Mouse (Mus musculus): ENCODE data around the gene Macrod2.

Gene Macrod2

DNA sequence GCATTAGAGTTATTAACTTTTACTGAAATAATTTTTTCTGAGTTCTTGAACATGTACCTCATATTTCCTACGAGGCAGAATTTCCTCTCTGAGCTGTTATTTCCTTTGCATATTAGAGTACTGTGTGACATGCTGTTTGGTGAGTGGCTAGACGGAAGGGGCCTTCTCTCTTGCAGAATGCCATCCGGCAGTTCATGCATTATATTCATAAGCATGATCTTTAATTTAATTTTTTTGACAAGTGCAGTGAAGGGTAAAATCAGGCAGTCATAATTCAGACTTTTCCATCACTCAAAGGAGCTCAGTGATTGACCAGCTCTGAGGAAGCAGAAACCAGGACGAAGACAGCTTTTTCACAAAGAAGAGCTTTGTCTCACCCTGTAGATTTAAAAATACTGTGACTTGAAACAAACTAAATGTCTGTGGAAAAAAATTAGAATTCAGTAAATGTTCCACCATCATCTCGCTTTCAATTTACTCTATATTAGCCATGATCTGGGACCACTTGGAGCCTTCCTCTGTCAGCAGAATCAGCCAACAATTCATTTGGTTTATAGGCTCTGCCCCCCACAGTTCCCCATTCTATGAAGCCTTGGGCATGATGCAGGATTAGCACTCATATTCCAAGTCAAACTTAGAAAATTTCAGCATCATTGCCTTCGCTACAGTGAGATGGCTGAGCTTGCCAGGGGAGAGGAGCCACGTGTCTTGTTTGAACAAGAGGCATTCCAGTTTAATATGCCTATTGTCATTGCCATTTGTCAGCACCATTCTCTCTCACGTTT lies 1827.2 kb downstream of the Macrod2 start:
- no peak for DNase-seq (ENCODE audit: low spot score in 2 of 2)

DNA sequence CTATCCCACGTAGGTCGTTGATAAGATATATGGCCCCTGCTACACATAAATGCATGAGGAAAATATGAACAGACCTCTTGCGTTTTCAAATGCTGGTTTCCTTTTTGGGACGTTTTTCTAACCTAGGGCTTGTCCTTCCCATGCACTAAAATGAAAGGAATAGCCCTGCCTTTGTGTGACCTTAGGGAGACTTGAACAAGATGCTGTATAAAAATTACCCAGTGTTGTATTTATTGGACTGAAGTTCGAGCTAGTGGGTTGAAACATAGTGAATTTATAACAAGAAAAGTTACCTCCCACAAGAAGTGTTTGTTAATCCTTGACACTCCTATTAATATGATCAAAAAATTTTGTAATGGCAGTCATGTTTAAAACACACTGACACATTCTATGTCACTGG lies 1827.8 kb downstream of the Macrod2 start:
- DNase-seq (ENCODE audit: low spot score in 2 of 2) = no peak

DNA sequence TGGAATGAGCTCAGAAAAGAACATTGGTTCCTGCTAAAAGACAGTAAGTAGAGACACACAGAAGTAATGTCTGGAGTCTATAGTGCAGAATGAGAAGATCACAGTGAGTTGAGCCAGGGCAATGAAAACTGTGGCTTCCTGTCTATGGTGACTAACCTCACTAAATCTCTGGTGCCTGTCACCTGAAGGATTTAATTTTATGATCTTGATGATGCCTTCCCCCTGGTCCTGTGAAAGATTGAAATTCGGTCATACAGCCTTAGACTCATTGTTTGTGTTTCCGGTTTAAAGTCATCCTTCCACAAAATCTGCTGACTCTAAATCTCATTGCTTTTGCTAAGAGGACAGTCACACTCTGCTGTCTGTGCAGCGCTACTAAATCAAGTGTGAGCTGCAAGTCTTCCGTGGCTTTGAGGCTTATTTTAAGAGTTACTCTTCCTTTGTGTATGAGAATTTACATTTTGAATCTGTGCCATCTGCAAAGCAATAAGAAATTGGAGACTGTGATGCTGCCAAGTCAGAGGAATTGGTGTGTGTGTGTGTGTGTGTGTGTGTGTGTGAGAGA lies 1836.0 kb downstream of the Macrod2 start:
- DNase-seq (ENCODE audit: low spot score in 2 of 2) = no peak

DNA sequence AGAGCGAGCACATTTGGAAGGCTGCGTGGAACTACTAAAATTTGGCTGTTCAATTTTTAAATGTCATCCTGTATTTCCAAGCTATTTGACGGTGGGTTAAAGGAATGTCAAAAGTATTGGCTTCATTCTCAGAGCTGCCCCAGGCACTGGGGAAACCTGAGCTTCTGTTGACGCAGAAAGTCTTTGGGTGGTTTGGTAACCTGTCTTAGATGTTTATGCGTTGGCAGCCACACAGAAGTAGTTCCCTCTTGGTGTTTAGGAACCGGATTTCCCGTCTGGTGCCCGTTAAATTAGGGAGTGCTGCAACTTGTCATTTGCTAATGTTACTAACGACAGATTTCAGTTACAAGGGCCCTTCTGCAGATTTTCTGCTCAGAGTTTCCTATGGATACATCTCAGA lies 1837.7 kb downstream of the Macrod2 start:
- no peak for DNase-seq (ENCODE audit: low spot score in 2 of 2)

DNA sequence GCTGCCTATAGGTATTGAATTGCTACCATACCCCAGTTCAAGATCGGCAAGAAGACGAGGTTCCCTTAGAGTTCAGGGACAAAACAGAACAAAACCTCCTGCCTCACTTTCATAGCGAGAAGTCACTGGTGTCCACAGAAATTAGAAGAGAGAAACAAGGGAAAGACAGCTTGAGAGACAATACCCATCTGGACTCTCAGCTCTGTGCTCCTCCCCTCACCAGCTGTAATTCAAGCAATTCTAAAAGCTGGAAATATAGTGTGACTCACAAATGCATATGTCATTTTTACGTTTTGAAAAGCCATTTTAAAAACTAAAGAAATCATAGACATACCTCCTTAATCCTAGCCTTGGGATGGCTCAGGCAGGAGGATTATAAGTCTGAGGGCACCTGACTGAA lies 1848.4 kb downstream of the Macrod2 start:
- DNase-seq (ENCODE audit: low spot score in 2 of 2) = no peak

DNA sequence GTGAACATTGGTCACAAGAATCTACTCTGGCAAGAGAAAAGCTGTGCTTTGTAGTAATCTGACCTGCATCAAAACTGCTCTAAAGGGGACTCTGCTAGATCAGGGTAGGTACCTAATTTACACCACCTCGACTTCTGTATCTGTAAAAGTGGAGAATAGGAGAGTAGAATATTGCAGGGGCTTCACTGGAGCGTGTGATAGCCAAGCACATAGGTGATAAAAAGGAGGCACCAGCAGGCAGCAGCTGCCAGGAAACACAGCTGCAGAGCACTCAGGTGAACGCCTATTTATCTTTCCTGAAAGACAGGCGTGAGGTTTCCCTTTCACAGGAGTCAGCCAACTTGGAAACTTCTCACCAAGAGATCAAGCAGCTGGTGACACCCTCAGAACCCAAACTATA lies 1855.3 kb downstream of the Macrod2 start:
- DNase-seq (ENCODE audit: low spot score in 2 of 2) = no peak

DNA sequence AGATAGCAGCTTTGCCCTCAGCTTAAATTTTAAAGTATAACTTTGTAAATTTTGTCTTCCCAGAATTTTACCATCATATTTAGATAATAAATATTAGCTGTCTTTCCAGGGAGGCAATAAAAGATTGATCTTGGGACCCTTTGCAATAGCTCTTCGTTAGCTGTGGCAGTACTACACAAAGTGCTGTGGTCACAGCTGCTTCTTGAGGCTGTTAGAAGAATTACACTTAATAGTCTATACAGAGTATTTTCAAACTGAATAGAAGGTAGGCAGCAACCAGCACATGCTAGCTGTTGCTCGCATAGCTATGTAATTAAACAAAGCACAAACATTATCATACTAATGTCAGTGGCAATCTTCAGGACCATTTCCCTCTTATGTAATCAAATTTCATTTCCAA lies 1856.4 kb downstream of the Macrod2 start:
- no peak for DNase-seq (ENCODE audit: low spot score in 2 of 2)

DNA sequence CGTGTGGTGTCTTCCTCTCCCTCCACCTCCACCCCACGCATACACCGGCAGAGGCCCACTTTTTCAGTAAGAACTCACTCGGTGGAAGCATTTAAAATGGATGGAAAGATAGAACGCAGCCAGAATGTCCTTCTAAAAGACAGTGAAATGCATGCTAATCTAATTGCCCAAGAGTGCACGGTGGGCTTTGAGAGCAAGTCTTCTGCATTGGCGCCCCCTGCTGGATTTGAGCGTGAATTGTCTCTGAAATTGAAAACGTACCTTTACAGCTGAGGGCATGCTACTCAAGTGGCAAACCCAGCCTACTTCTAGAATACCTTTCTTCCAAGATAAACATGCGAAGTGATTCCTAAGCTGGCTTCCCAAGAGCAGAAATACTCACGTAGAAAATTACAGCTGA lies 1858.8 kb downstream of the Macrod2 start:
- peak; percentile 46 to 48 for DNase-seq (ENCODE audit: low spot score in 2 of 2)

DNA sequence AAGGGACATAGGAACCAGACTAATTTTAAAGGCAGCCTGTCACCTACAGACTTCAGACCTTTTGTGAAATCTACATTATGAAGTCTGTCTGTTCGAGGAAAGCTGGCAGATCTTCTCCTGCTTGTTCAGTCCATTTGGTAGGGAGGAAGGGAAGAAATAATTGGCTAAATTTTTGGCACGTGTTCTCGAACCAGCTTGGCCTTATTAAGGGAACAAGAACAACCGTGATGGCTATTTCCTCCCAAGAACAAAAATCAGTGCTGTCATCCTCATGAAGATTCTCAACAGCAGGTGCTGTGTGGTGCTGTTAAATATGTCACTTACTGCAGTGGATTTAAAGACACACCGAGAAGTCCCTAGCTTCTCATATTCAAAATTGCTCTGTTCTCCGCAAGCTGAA lies 1859.5 kb downstream of the Macrod2 start:
- no peak for DNase-seq (ENCODE audit: low spot score in 2 of 2)

DNA sequence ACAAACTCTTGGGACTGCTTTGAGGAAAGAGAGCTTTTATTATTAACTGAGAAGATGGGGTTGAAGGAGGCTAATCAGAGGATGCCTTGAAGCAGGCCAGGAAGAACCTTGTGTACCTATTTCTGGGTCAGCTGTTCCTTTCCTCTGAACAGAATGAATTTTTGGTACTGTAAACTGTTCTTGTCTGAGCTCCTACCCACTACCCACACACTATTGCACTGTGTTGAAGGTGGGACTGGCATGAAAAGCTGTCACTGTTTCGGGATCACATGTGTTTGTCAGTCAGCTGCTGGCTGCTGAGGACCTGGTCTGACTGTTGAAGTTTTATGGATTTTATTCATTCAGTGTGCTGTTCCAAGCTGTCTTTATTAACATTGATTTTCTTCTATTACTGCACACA lies 1862.4 kb downstream of the Macrod2 start:
- no peak for DNase-seq (ENCODE audit: low spot score in 2 of 2)

DNA sequence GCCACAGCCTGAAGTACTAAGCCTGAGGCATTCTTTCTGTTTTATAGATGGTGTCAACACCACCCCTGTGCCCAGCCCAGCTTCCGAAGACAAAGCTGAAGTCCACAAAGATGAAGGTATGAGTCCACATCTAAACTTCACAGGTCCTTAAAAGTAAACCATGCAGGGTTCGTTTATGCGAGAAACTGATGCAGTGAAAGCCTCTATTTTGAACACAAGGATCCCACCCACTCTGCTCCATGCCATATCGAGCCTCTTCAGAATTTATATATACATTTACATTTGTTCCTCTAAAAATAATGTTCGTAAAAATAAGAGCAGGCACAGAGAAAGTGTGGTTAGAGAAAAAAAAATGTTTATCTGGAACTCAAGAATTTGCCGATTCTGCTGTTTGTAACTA lies 1865.9 kb downstream of the Macrod2 start:
- DNase-seq (ENCODE audit: low spot score in 2 of 2) = no peak

DNA sequence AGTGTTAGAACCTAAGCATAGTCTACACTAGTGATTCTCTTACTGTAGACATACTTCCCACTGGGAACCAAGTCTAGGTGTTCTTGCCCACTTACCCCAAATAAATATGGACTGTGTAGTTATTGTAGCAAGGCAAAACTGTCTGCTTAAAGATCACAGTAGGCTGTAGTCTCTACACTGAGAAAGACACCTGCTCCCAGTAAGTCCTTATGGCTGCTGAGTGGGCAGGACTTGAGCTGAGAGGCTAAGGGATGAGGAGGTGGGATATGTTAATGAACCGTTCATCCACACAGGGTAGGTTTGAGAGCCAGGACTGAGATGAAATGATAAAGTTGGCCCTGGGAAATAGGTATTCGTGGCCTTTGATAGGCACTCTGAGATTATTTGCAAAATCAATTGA lies 1869.6 kb downstream of the Macrod2 start:
- DNase-seq (ENCODE audit: low spot score in 2 of 2) = no peak

DNA sequence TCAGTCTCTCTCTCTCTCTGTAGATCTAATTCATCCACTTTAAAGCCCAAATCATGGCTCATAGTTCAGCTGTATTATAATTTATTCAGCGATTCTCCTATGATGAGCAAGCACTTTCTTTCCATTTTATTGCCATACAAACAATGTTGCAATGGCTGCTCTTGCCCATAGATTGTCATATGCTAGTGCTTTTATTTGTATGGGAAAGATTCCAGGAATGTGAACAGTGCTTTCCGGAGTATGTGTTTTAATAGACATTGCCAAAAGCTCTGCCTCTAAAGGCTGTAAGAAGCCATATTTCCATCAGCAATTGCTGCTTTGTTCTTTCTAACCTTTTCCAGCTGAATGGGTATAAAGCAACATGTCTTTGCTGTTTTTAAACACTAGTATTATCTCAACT lies 1872.7 kb downstream of the Macrod2 start:
- DNase-seq (ENCODE audit: low spot score in 2 of 2) = no peak

DNA sequence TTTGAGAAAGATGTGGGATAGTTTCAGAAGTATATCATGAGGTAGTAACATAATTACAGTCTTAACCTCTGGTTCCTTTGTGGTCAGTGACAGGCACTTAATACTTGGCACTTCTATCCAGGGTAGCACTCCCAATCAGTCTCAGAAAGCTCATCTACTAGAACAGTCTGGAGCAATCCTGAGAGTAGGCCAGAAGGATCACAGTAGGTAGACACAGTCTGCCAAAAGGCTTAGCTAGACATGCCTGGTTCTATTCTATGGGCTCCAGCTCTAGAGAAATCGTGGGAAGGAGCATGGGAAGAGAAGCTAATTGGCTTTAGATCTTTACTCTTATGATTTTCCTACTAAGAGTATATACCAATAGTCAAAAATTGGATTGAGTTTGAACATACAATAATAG lies 1891.7 kb downstream of the Macrod2 start:
- DNase-seq (ENCODE audit: low spot score in 2 of 2) = no peak

DNA sequence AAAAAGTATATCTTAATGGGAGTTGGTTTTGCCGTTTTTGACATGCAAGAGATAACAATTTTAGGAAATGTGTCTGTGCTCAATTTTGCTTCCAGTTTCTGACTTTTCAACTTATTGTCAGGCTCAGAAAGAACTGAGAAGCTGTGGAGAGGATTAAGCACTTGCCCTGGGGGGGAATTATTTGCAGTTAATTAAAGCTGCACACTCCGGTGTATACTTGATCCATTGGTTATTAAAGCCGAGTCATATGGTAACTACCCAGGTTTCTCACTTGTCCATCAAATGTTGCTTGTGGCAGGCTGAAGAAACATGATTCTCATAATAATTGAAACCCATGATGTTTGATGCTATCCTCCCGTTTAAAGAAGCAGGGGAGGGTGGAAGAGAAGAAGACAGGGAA lies 1899.7 kb downstream of the Macrod2 start:
- DNase-seq (ENCODE audit: low spot score in 2 of 2) = no peak

DNA sequence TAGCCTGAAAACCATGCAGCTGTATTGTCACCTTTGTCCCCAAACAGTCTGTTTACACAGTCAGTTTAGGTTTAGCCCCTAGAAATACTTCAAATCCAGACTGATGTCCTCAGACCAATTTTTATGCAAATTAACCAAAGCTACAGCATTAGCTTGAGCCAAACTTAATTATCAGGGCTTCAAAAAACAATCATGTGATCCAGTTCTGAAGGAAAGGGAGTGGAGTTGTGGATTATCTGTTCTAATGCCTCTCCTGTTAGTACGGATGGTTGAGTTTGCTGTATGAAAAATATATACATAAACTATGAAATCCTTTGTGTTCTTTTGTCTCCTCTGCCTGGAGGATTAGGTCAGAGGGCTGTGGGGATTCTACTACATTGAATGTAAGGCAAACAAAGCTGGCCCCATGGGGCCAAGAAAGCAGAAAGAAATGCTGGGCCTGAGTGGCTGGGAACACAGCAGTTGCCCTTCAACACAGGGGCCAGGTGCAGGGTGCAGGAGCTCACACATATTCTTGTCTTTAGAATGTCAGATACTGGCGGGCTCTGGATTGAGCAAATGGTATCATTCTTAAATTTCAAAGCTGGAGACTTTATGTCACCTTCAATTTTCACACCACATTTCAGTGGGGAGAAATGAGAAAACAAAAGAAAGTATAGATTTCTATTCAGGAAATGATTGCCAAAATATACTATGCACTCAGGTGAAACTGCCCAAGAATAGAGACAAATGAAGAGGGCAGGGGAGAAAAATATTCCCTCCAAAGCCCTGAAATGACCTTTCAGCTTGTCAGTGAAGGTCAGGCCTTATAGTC lies 1908.2 kb downstream of the Macrod2 start:
- no peak for DNase-seq (ENCODE audit: low spot score in 2 of 2)

DNA sequence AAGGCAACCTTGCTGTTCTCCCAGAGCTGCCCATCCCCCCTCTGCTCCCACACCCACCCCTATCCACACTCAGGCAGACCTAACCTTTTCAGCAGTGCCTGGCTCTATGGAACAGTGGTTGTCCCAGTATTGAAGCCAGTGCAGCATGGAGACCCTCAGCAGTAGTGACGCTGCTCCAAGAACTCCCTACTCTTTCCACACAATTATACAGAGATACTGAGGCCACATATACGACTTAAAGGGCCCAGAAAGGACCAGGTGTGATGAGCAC lies 1908.7 kb downstream of the Macrod2 start:
- DNase-seq (ENCODE audit: low spot score in 2 of 2) = no peak

DNA sequence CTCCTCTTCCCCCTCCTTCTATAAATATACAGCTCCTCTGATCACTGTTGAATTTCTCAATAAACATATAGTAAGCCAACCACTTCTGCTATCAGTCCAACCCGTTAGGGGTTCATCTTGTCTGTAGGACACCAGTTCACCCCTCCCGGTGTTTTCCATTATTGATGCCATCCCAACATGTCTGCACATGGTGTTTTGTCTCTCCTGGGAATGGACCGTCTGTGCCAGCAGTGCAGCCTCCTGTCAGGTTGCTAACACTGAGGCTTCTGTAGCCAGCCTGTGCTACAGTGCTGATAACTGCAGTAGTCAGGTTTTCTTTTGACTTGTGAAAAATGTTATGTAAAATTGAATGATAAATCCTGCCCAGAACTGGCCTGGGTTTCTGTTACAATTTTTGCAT lies 1928.0 kb downstream of the Macrod2 start:
- DNase-seq (ENCODE audit: low spot score in 2 of 2) = no peak

DNA sequence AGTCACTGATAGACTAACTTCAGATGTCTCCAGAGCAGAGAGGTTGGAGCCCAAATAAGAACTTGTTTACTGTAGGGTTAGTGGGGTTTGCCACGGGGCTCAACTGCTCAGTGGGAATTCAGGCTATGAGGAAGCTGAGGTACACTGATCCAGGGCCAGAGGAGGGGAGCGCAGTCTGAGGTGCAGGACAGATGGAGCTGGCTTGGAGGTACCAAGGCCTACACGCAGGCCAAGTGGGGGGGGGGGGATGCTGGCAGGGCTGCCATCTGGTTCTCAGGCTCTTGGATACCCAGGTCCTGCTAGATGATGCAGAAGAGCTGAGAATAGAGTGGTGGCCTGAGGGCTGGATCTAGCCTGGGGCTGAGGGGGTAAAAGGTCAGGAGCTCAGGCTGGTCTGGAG lies 1931.6 kb downstream of the Macrod2 start:
- no peak for DNase-seq (ENCODE audit: low spot score in 2 of 2)

DNA sequence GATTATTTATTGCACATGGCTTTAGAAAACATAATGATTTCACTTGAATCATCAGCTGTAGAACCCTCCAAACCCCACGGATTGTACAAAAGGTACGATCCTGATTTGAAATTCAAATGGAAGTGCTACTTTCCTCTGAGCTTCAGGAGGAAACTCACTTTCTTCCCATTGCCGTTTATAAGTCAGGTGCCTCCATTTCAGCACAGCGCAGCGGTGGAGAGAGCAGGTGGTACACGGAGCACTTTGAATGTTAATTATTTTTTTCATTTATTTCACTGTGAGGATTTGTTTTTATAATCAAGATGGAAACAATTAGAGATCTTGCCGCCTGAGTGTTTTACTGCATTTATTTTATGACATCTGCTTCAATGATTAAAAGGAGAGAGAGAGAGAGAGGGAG lies 1934.7 kb downstream of the Macrod2 start:
- no peak for DNase-seq (ENCODE audit: low spot score in 2 of 2)

DNA sequence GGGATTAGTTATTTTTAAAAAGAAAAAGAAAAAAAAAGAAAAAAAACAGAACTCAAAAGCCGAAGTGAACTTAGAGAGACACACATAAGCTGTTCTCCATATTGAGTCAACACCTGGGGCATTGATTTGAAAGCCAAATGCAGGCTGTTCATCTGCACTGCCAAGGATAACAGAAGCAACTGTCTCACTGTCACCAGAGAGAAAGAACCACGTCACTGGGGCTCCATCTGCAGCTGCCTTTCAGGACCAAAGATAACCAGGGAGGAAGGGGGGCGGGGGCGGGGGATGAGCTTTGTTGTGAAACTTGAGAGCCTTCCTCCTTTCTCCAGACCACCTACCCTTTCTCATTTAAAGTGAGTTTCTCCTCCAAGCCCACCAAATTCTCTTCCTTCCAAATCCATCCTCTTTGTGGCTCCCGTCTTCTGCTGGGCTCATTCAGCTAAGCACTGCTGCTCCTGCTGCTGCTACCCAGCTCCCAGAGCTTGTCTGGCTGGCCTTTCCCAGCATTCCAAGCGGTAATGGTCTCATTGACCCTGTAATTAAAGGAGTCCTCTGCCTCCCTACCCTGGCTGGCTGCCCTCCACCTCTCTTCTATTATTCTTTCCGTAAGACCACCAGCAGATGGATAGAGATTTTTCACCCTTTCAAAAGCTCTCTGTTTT lies 1939.5 kb downstream of the Macrod2 start:
- no peak for DNase-seq (ENCODE audit: low spot score in 2 of 2)

DNA sequence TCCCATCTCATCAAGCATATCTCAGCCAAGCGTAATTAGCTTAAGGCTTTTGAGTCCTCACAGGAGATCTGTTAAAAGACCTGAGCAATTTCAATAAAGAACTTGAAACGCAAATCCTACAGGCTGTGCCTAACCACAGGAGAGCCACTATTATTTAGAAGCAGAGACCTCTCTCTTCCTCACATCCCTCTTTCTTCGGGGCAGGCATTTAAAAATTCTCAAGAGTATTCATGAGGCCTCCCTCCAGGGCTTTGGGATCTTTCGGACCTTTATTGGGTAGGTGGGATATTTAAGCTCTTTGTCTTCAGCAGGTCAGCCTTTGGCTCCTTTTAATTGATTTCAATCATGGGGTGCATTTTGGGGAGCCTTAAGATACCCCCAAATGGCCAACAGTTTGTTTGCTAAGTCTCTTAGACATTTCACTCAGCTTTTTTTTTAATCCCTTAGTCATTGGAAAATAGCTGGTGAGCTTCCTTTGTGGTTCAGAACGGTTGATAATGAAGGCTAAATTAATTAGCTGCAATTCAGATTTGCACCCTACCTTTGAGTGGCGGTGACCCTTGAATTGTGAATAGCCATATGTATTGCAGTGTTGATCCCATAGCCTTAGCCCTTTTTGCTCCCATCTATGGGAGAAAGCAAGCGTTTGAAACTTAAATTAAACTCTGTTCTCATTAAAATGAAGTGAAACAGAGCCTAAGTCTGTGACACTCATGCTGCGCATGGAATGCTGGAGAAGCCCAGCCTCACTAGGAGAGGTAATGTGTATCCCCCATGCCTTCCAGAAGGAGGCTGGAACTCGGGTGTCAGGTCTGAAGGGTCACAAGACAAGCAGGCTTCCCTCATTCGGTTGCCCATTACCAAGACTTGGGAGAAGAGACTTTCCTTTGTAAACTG lies 1940.2 kb downstream of the Macrod2 start:
- DNase-seq (ENCODE audit: low spot score in 2 of 2) = no peak

All from urinary bladder, postnatal 36 days (tissue).